Mouse (Mus musculus): ENCODE results near the gene Nfe2l1.

DNA sequence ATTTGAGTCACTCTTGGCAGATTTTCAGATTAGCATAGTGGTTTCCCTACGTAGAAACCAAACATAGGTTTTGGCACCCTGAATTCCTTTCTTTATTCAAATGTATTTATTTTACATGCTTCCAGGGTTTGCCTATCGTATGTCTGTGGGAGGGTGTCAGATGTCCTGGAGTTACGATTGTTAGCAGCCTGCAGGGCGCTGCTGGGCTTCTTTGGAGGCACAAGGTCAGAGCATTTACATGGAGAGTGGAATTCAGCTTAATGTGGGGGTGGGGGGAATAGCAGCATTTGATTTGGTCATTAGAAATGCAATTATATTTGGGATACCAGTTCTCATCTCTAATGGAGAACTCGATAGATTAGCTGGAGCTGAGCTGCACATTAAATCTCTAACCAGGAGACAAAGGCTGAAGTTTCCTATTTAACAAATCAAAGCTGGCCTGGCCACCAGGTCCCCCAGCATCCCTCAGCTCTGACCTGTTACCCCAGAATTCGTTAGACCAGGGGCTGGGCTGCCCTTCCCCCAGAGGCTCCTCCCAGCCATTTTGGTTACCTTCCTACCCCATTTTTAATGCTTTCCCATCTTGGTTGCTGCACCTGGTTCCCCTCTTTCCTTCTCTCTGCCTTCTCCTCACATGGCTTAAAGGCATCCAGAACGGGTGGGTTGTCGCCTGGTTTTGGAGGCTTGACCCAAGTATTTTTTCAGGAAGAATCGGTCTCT lies 42.9 kb downstream of the Nfe2l1 start:
- TF ChIP-seq CTCF (IDR thresholded peaks at IDR 0.05; ENCODE audit: low read depth) (no peak), EP300 (IDR thresholded peaks at IDR 0.05; ENCODE audit: low read depth) (no peak)

All from heart, postnatal 0 days (tissue).